Mouse (Mus musculus) kidney, adult 11 months (tissue): ENCODE data around the gene Syde2.

Experiments used
- DNase-seq: peaks from one replicate; pipeline ENCODE4 v3.0.0; 2022

Gene Syde2

GRCm38 (mm10) chr3:146013490-146013889, 25.8 kb downstream of the Syde2 start:
- DNase-seq: no peak

GRCm38 (mm10) chr3:146014321-146014720, 26.7 kb downstream of the Syde2 start:
- no peak for DNase-seq

- DNase-seq: no peak
Measured at GRCm38 (mm10) chr3:146016979-146017378, 29.3 kb downstream of the Syde2 start.

GRCm38 (mm10) chr3:146017521-146017920, 29.9 kb downstream of the Syde2 start:
- no peak for DNase-seq

GRCm38 (mm10) chr3:146022232-146022631, 34.6 kb downstream of the Syde2 start:
- no peak for DNase-seq

- no peak for DNase-seq
Measured at GRCm38 (mm10) chr3:146024746-146025145, 37.1 kb downstream of the Syde2 start.

GRCm38 (mm10) chr3:146025499-146025898, 37.8 kb downstream of the Syde2 start:
- DNase-seq: no peak

- no peak for DNase-seq
Measured at GRCm38 (mm10) chr3:146027116-146027515, 39.4 kb downstream of the Syde2 start.

- no peak for DNase-seq
Measured at GRCm38 (mm10) chr3:146028406-146028805, 40.7 kb downstream of the Syde2 start.

- no peak for DNase-seq
Measured at GRCm38 (mm10) chr3:146029234-146029633, 41.6 kb downstream of the Syde2 start.

GRCm38 (mm10) chr3:146030255-146030836, 42.7 kb downstream of the Syde2 start:
- DNase-seq: no peak

- DNase-seq: no peak
Measured at GRCm38 (mm10) chr3:146032976-146033375, 45.3 kb downstream of the Syde2 start.

GRCm38 (mm10) chr3:146037906-146038305, 50.2 kb downstream of the Syde2 start:
- DNase-seq: peak; percentile 61

GRCm38 (mm10) chr3:146039132-146039903, 51.6 kb downstream of the Syde2 start:
- DNase-seq: no peak

- DNase-seq: no peak
Measured at GRCm38 (mm10) chr3:146041382-146041781, 53.7 kb downstream of the Syde2 start.

GRCm38 (mm10) chr3:146044977-146045376, 57.3 kb downstream of the Syde2 start:
- no peak for DNase-seq

- no peak for DNase-seq
Measured at GRCm38 (mm10) chr3:146046076-146046475, 58.4 kb downstream of the Syde2 start.

- peak; percentile 48 for DNase-seq
Measured at GRCm38 (mm10) chr3:146047704-146048207, 60.1 kb downstream of the Syde2 start.

GRCm38 (mm10) chr3:146049951-146050350, 62.3 kb downstream of the Syde2 start:
- DNase-seq: peak; percentile 35

GRCm38 (mm10) chr3:146051277-146052007, 63.8 kb downstream of the Syde2 start:
- DNase-seq: peak; percentile 15

- no peak for DNase-seq
Measured at GRCm38 (mm10) chr3:146053082-146053814, 65.6 kb downstream of the Syde2 start.

- DNase-seq: no peak
Measured at GRCm38 (mm10) chr3:146053873-146054272, 66.2 kb downstream of the Syde2 start.

GRCm38 (mm10) chr3:146057131-146057530, 69.5 kb downstream of the Syde2 start:
- no peak for DNase-seq
